Mouse (Mus musculus) thymus, postnatal 36 days (tissue): ENCODE results near the gene Pptc7.

Experiments
- DNase-seq, 2 experiments: peaks; one replicate each; pipeline ENCODE4 v3.0.0; 2022; ENCODE audit warnings: mixed read lengths in 2 of 2

Pptc7 gene

GRCm38 (mm10) chr5:122334682-122335081, 50.5 kb downstream of the Pptc7 start:
- DNase-seq = peak; percentile 38 to 67

- DNase-seq = no peak
These were observed 52.6 kb downstream of the Pptc7 start for GRCm38 (mm10) chr5:122336554-122337294.

GRCm38 (mm10) chr5:122342874-122343273, 58.7 kb downstream of the Pptc7 start:
- no peak for DNase-seq

- DNase-seq = no peak
These were observed 59.6 kb downstream of the Pptc7 start for GRCm38 (mm10) chr5:122343768-122344167.

- DNase-seq = peak; percentile 82 to 84
These were observed 60.1 kb downstream of the Pptc7 start for GRCm38 (mm10) chr5:122344260-122344659.

- no peak for DNase-seq
These were observed 61.6 kb downstream of the Pptc7 start for GRCm38 (mm10) chr5:122345777-122346176.

- DNase-seq = peak; percentile 98 to 99
These were observed 69.8 kb downstream of the Pptc7 start, which contains the start of the genes Rad9b and Vps29 for GRCm38 (mm10) chr5:122353807-122354491. Gene Rad9b, minus strand, starts transcription at chr5:122354233. Gene Vps29, plus strand, starts transcription at chr5:122354369.

GRCm38 (mm10) chr5:122354492-122355067, 70.4 kb downstream of the Pptc7 start:
- no peak for DNase-seq

- DNase-seq = peak in 1 of 2 experiments; percentile 84
These were observed 87.5 kb downstream of the Pptc7 start, which contains the start of gene Gpn3 for GRCm38 (mm10) chr5:122371591-122372191. Gene Gpn3, plus strand, starts transcription at chr5:122371876.

- DNase-seq = peak in 1 of 2 experiments; percentile 99
These were observed 88.1 kb downstream of the Pptc7 start, which contains the start of gene Fam216a for GRCm38 (mm10) chr5:122372192-122372769. Gene Fam216a, minus strand, starts transcription at chr5:122372364.

- no peak for DNase-seq
These were observed 88.7 kb downstream of the Pptc7 start for GRCm38 (mm10) chr5:122372878-122373277.
